Mouse (Mus musculus) intestine, embryonic 15.5 days (tissue): ENCODE results near the gene Map4k2. TPM values are rescaled to one million over a fixed set of nuclear protein-coding genes. Genes with fewer than 3 reads are reported as not detected.

Source experiments
- ATAC-seq: fragments of 200-750 bp; cut with Nextera tagmentation; 2 replicates; pipeline ENCODE4 v1.8.0; 2017; ENCODE audit warnings: moderate TSS enrichment, moderate library complexity
- H3K27ac ChIP-seq: fragments of 300-500 bp; sonication (generic); 2 replicates; pipeline ENCODE4 v1.5.1; 2015; ENCODE audit warnings: mild to moderate bottlenecking, inconsistent platforms
- H3K27me3 ChIP-seq: fragments of 300-500 bp; sonication (generic); replicated peaks from 2 replicates; pipeline ENCODE4 v1.6.1; 2015; ENCODE audit warnings: inconsistent platforms
- H3K36me3 ChIP-seq: fragments of 300-500 bp; sonication (generic); 2 replicates; pipeline ENCODE4 v1.6.1; 2015; ENCODE audit warnings: inconsistent platforms
- H3K4me1 ChIP-seq: fragments of 300-500 bp; sonication (generic); replicated peaks from 2 replicates; pipeline ENCODE4 v1.6.1; 2015; ENCODE audit warnings: inconsistent platforms
- H3K4me2 ChIP-seq: fragments of 300-500 bp; sonication (generic); replicated peaks from 2 replicates; pipeline ENCODE4 v1.6.1; 2015; ENCODE audit warnings: mild to moderate bottlenecking, inconsistent platforms
- H3K4me3 ChIP-seq: fragments of 300-500 bp; sonication (generic); replicated peaks from 2 replicates; pipeline ENCODE4 v1.5.1; 2015; ENCODE audit warnings: inconsistent platforms
- H3K9ac ChIP-seq: fragments of 300-500 bp; sonication (generic); 2 replicates; pipeline ENCODE4 v1.6.1; 2015; ENCODE audit warnings: inconsistent platforms
- H3K9me3 ChIP-seq: fragments of 300-500 bp; sonication (generic); 2 replicates; pipeline ENCODE4 v1.6.1; 2016; ENCODE audit warnings: inconsistent platforms
- WGBS: fragments of 180-500 bp; shearing (Covaris S2); methylation state at CpG from one replicate; pipeline ENCODE4 v1.1.7; 2015; 5-methylcytosine and 5-hydroxymethylcytosine counted together
- polyA plus RNA-seq: library from polyadenylated mRNA; unstranded; fragments of >200 nt; fragmentation: Nextera tagmentation; extraction: Ambion mirVana; gene quantifications from 2 replicates; pipeline ENCODE4 v1.2.1, GENCODE M21; 2015

Map4k2 gene
- polyA plus RNA-seq, 1 experiment from 2014 or later, result 8.8 TPM

DNA sequence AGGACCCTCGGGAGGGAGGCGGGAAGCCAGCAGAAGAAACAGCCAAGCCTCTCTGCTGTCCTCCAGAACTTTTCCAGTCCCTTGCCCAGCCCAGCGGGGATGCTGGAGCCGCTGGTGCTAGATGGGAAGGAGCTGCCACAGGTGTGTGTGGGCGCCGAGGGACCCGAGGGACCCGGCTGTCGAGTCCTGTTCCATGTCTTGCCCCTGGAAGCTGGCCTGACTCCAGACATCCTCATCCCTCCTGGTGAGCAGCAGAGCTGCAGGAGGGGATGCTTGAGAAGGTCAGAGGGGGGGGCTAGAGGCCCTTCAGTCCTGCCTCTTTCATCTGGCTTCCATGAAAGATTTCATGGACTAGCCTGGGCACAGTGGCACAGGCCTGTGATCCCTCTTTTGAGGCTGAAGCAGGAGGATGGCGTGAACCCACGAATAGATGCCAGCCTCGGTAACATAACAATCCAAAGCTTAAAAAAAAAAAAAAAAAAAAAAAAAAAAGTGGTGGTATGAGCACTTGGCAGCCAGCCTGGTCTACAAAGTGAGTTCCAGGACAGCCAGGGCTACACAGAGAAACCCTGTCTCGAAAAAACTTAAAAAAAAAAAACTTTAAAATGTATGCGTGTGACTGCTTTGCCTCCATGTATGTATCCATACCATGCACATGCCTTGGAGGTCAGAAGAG lies 10.6 kb downstream of the Map4k2 start:
- 67% methylated on average over 14 of the region's 14 CpGs for WGBS
- no peak overlapping the region for H3K4me3 ChIP-seq
- 0 out of 2 replicates have a peak, but pooled peaks cover 8% of the 10 kb centered on the region for H3K4me1 ChIP-seq
- no peak for ATAC-seq
- H3K9ac ChIP-seq, result no peak overlapping the region
- no peak overlapping the region for H3K27ac ChIP-seq
- no peaks in the 10 kb centered on the region for H3K27me3 ChIP-seq
- no peak overlapping the region for H3K4me2 ChIP-seq
- H3K36me3 ChIP-seq, result no peaks in the 10 kb centered on the region
- no peaks in the 10 kb centered on the region for H3K9me3 ChIP-seq

DNA sequence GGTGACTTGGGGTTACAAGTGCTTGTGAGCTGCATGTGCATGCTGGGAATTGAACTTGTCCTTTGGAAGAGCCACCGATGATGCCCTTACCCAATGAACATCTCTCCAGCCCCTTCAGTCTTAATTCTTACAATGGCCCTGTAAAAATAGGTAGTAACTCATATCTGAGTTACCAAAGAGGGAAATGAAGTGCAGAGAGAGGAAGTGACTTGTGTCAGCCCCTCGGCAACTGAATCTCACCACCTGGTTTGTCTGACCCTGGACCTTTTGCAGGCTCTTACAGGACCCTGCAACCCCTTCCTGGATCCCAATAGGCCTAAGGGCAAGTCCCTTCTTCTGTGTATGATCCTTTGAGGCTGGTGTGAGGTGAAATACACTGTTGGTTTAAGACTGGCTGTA lies 11.2 kb downstream of the Map4k2 start:
- Histone ChIP-seq H3K9ac (no peak overlapping the region), H3K9me3 (no peaks in the 10 kb centered on the region), H3K4me1 (0 out of 2 replicates have a peak, but pooled peaks cover 8% of the 10 kb centered on the region), H3K4me2 (no peak overlapping the region), H3K27ac (no peak overlapping the region), H3K4me3 (no peak overlapping the region), H3K27me3 (no peaks in the 10 kb centered on the region), H3K36me3 (no peaks in the 10 kb centered on the region)
- ATAC-seq, result no peak
- WGBS, result 87% methylated on average over 2 of the region's 2 CpGs

GRCm38 (mm10) chr19:6354030-6354429 lies 13.1 kb downstream of the Map4k2 start:
- no peak for ATAC-seq
- no peak overlapping the region for H3K4me3 ChIP-seq
- H3K9me3 ChIP-seq, result no peaks in the 10 kb centered on the region
- H3K27ac ChIP-seq, result no peak overlapping the region
- no peaks in the 10 kb centered on the region for H3K36me3 ChIP-seq
- H3K4me1 ChIP-seq, result 0 out of 2 replicates have a peak, but pooled peaks cover 5% of the 10 kb centered on the region
- no peaks in the 10 kb centered on the region for H3K27me3 ChIP-seq
- H3K9ac ChIP-seq, result no peak overlapping the region
- H3K4me2 ChIP-seq, result no peak overlapping the region
- WGBS, result 86% methylated on average over 7 of the region's 7 CpGs

DNA sequence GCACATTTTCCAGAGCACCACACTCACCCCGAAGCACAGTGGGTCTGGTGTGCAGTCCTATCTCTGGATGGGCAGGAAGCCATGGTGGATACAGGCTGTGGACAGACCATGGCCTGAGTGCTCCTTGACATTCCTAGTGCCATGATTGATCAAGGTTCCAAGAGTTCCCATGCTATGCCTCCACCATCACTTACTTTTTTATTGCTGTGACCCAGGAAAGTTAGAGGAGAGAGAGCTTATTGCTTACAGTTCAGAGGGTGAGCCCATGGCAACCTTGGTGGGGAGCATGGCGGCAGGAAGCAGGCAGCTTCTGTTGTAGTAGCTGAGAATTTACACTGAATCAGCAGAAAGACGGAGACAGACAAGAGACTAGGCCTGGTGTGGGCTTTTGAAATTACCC lies 20.4 kb downstream of the Map4k2 start:
- H3K27ac ChIP-seq, result no peak overlapping the region
- no peak overlapping the region for H3K9ac ChIP-seq
- no peak for ATAC-seq
- no peaks in the 10 kb centered on the region for H3K9me3 ChIP-seq
- H3K27me3 ChIP-seq, result no peaks in the 10 kb centered on the region
- H3K4me1 ChIP-seq, result peaks cover 9% of the 10 kb centered on the region
- H3K36me3 ChIP-seq, result peaks cover 4% of the 10 kb centered on the region; the same call in 1 of the 2 replicates
- no peak overlapping the region for H3K4me2 ChIP-seq
- no peak overlapping the region for H3K4me3 ChIP-seq
- WGBS, result 92% methylated on average over 3 of the region's 3 CpGs

GRCm38 (mm10) chr19:6363091-6363410 lies 22.1 kb downstream of the Map4k2 start:
- no peaks in the 10 kb centered on the region for H3K9me3 ChIP-seq
- WGBS, result under 1% methylated on average over 11 of the region's 11 CpGs
- peak overlapping the region; percentile 96 for H3K4me3 ChIP-seq
- peaks cover 9% of the 10 kb centered on the region for H3K4me1 ChIP-seq
- H3K27ac ChIP-seq, result peak overlapping the region; percentile 13; the same call in 1 of the 2 replicates
- peak overlapping the region; percentile 53 for H3K4me2 ChIP-seq
- 0 out of 2 replicates have a peak overlapping the region, but pooled peaks have one; percentile 11 for H3K9ac ChIP-seq
- no peaks in the 10 kb centered on the region for H3K27me3 ChIP-seq
- H3K36me3 ChIP-seq, result peaks cover 9% of the 10 kb centered on the region
- no peak for ATAC-seq

GRCm38 (mm10) chr19:6363411-6364240 lies 22.7 kb downstream of the Map4k2 start, which contains the start of gene Sf1:
Gene Sf1, plus strand, starts transcription at chr19:6363690.
- H3K9ac ChIP-seq, result peak within 1 kb of the TSS; percentile 99
- peak within 1 kb of the TSS; percentile 72 for H3K4me2 ChIP-seq
- peaks cover 9% of the 10 kb centered on the region for H3K4me1 ChIP-seq
- peak; percentile 98 for ATAC-seq
- no peaks in the 10 kb centered on the region for H3K9me3 ChIP-seq
- peak within 1 kb of the TSS; percentile 96 for H3K4me3 ChIP-seq
- no peaks in the 10 kb centered on the region for H3K27me3 ChIP-seq
- peaks cover 9% of the 10 kb centered on the region for H3K36me3 ChIP-seq
- WGBS, result under 1% methylated on average over 82 of the region's 85 CpGs
- H3K27ac ChIP-seq, result peak within 1 kb of the TSS; percentile 99

- no peaks in the 10 kb centered on the region for H3K27me3 ChIP-seq
- under 1% methylated on average over 55 of the region's 55 CpGs for WGBS
- peak; percentile 5 for ATAC-seq
Observed at GRCm38 (mm10) chr19:6364317-6364725, 23.4 kb downstream of the Map4k2 start.

GRCm38 (mm10) chr19:6364842-6365241 lies 23.9 kb downstream of the Map4k2 start:
- 0% methylated on average over 2 of the region's 2 CpGs for WGBS
- H3K27ac ChIP-seq, result no peak overlapping the region; the same call in 1 of the 2 replicates

More at GRCm38 (mm10) chr19:6364317-6364725, 23.4 kb downstream of the Map4k2 start:
- Histone ChIP-seq H3K9me3 (no peaks in the 10 kb centered on the region), H3K9ac (peak overlapping the region; percentile 99), H3K36me3 (peaks cover 9% of the 10 kb centered on the region), H3K27ac (peak overlapping the region; percentile 99), H3K4me3 (peak overlapping the region; percentile 96), H3K4me2 (peak overlapping the region; percentile 72), H3K4me1 (peaks cover 9% of the 10 kb centered on the region)

GRCm38 (mm10) chr19:6370175-6370574 lies 29.2 kb downstream of the Map4k2 start:
- Histone ChIP-seq H3K27ac (no peak overlapping the region), H3K9me3 (no peaks in the 10 kb centered on the region), H3K27me3 (no peaks in the 10 kb centered on the region), H3K4me3 (no peak overlapping the region), H3K9ac (no peak overlapping the region), H3K4me1 (peaks cover 8% of the 10 kb centered on the region), H3K36me3 (peaks cover 58% of the 10 kb centered on the region), H3K4me2 (no peak overlapping the region)
- ATAC-seq, result no peak
- WGBS, result 89% methylated on average over 2 of the region's 2 CpGs

More at GRCm38 (mm10) chr19:6364842-6365241, 23.9 kb downstream of the Map4k2 start:
- H3K36me3 ChIP-seq, result peaks cover 9% of the 10 kb centered on the region
- H3K9ac ChIP-seq, result peak overlapping the region; percentile 99
- peak overlapping the region; percentile 72 for H3K4me2 ChIP-seq
- ATAC-seq, result no peak
- peak overlapping the region; percentile 96 for H3K4me3 ChIP-seq
- peaks cover 9% of the 10 kb centered on the region for H3K4me1 ChIP-seq
- no peaks in the 10 kb centered on the region for H3K27me3 ChIP-seq
- no peaks in the 10 kb centered on the region for H3K9me3 ChIP-seq

DNA sequence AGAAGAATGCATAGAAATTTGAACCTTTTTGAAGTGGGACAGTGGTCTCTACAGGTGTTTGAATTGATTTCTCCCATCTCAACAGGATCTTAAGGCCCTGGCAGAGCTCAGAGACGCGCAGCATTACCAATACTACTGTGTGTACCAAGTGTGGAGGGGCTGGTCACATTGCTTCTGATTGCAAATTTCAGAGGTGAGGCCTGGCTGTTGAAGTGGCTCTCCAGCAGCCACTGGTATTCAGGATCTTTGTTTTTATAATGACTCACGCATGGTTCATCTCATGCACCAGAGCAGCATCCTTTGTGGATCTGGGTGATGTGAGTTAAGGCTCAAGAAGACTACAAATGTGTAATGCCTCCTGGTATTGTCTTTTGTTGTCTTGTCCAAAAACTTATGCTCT lies 31.5 kb downstream of the Map4k2 start:
- H3K27ac ChIP-seq, result no peak overlapping the region
- 91% methylated on average over 3 of the region's 3 CpGs for WGBS
- H3K9me3 ChIP-seq, result no peaks in the 10 kb centered on the region
- H3K4me3 ChIP-seq, result no peak overlapping the region
- ATAC-seq, result no peak
- H3K27me3 ChIP-seq, result no peaks in the 10 kb centered on the region
- H3K36me3 ChIP-seq, result peaks cover 72% of the 10 kb centered on the region
- no peak overlapping the region for H3K9ac ChIP-seq
- H3K4me2 ChIP-seq, result no peak overlapping the region
- H3K4me1 ChIP-seq, result 0 out of 2 replicates have a peak, but pooled peaks cover 3% of the 10 kb centered on the region

DNA sequence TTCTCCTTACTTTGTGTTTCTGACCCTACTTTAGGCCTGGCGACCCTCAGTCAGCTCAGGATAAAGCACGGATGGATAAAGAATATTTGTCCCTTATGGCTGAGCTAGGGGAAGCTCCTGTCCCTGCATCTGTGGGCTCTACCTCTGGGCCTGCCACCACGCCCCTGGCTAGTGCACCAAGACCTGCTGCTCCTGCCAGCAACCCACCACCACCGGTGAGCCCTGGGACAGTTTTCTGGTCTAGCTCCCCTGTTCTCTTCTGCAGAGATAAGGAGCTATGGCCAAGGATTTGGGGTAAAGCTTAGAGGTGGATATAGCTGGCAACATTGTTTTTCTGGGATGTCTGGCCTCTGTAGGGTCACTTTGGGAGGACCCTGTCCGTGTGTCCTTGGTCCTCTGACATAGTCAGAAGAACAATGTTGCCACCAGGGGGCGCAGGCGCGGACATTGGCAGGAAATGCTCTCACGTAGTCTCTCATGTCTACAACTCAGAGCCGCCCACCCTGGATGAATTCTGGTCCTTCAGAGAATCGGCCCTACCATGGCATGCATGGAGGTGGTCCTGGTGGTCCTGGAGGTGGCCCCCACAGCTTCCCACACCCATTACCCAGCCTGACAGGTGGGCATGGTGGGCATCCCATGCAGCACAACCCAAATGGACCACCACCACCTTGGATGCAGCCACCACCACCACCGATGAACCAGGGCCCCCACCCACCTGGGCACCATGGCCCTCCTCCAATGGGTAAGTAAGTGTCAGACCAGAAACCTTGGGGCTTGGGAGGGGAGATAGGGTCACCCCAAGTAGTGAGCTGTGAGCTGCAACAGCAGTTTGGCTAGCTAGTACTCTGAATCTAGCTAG lies 32.8 kb downstream of the Map4k2 start:
- H3K27ac ChIP-seq, result no peak overlapping the region
- H3K4me1 ChIP-seq, result 0 out of 2 replicates have a peak, but pooled peaks cover 3% of the 10 kb centered on the region
- H3K9ac ChIP-seq, result no peak overlapping the region
- H3K4me3 ChIP-seq, result no peak overlapping the region
- ATAC-seq, result no peak
- H3K9me3 ChIP-seq, result no peaks in the 10 kb centered on the region
- H3K36me3 ChIP-seq, result peaks cover 82% of the 10 kb centered on the region
- H3K4me2 ChIP-seq, result no peak overlapping the region
- no peaks in the 10 kb centered on the region for H3K27me3 ChIP-seq
- WGBS, result 70% methylated on average over 12 of the region's 12 CpGs
